Mouse (Mus musculus) lung, embryonic 14.5 days (tissue): Measurements from ENCODE around the gene H2-DMb1. TPM values are rescaled to one million over a fixed set of nuclear protein-coding genes. Genes with fewer than 3 reads are reported as not detected.

ENCODE experiments used
- ATAC-seq: fragments of 200-750 bp; cut with Nextera tagmentation; 2 replicates; pipeline ENCODE4 v1.8.0; 2017; ENCODE audit warnings: mild to moderate bottlenecking, moderate TSS enrichment, moderate library complexity; ENCODE audit not compliant: insufficient read depth
- DNase-seq: peaks from one replicate; pipeline ENCODE4 v3.0.0-alpha.2; 2015
- H3K27ac ChIP-seq: fragments of 300-500 bp; sonication (generic); 2 replicates; pipeline ENCODE4 v1.5.1; 2014; ENCODE audit warnings: low read depth, mild to moderate bottlenecking, moderate library complexity
- H3K27me3 ChIP-seq: fragments of 300-500 bp; sonication (generic); 2 replicates; pipeline ENCODE4 v1.6.1; 2014; ENCODE audit warnings: low read length, control low read depth; ENCODE audit not compliant: insufficient read depth
- H3K36me3 ChIP-seq: fragments of 300-500 bp; sonication (generic); 2 replicates; pipeline ENCODE4 v1.6.1; 2014; ENCODE audit warnings: control low read depth; ENCODE audit not compliant: insufficient read depth
- H3K4me1 ChIP-seq: fragments of 300-500 bp; sonication (generic); 2 replicates; pipeline ENCODE4 v1.6.1; 2014; ENCODE audit warnings: antibody characterized with exemption, control low read depth; ENCODE audit not compliant: insufficient read depth
- H3K4me2 ChIP-seq: fragments of 300-500 bp; sonication (generic); 2 replicates; pipeline ENCODE4 v1.6.1; 2014; ENCODE audit warnings: mild to moderate bottlenecking
- H3K4me3 ChIP-seq: fragments of 300-500 bp; sonication (generic); 2 replicates; pipeline ENCODE4 v1.5.1; 2014; ENCODE audit warnings: low read depth, low read length
- H3K9ac ChIP-seq: fragments of 300-500 bp; sonication (generic); 2 replicates; pipeline ENCODE4 v1.6.1; 2014
- H3K9me3 ChIP-seq: fragments of 300-500 bp; sonication (generic); 2 replicates; pipeline ENCODE4 v1.6.1; 2016; ENCODE audit warnings: low read depth, low read length, control low read depth
- CTCF ChIP-seq: IDR thresholded peaks from 2 replicates; pipeline ENCODE4 v1.5.1; 2016; ENCODE audit warnings: antibody characterized with exemption, low read depth
- WGBS: fragments of 180-500 bp; shearing (Covaris S2); extraction: QIAGEN DNeasy Blood & Tissue Kit; methylation state at CpG from one replicate; pipeline ENCODE4 v1.1.7; 2014; 5-methylcytosine and 5-hydroxymethylcytosine counted together
- polyA plus RNA-seq: library from polyadenylated mRNA; unstranded; fragments of >200 nt; fragmentation: Nextera tagmentation; extraction: Ambion mirVana; gene quantifications from 2 replicates; pipeline ENCODE4 v1.2.1, GENCODE M21; 2014

The H2-DMb1 gene
- polyA plus RNA-seq, 1 experiment from 2014 or later = 1.1 TPM

DNA sequence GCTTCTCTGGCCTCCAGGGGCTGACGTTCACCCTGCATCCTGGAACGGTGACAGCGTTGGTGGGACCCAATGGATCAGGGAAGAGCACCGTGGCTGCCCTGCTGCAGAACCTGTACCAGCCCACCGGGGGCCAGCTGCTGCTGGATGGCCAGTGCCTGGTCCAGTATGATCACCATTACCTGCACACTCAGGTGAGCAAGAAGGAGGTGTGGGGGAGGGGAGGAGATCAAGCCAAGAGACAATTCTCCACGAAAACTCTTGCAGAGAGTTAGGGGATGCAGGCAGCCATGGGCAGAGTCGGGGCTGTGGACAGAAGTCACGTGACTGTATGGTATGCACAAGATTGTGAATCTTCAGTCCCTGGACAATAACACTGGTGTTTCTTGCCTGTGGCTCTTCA is 40.6 kb downstream of the H2-DMb1 start:
- Histone ChIP-seq H3K4me2 (no peak overlapping the region), H3K27ac (no peak overlapping the region), H3K4me1 (no peaks in the 10 kb centered on the region), H3K9ac (no peak overlapping the region), H3K36me3 (no peaks in the 10 kb centered on the region), H3K9me3 (no peaks in the 10 kb centered on the region), H3K4me3 (no peak overlapping the region), H3K27me3 (peaks cover 64% of the 10 kb centered on the region)
- DNase-seq = no peak
- 49% methylated on average over 8 of the region's 8 CpGs for WGBS
- ATAC-seq = no peak
- no peak for TF ChIP-seq CTCF

DNA sequence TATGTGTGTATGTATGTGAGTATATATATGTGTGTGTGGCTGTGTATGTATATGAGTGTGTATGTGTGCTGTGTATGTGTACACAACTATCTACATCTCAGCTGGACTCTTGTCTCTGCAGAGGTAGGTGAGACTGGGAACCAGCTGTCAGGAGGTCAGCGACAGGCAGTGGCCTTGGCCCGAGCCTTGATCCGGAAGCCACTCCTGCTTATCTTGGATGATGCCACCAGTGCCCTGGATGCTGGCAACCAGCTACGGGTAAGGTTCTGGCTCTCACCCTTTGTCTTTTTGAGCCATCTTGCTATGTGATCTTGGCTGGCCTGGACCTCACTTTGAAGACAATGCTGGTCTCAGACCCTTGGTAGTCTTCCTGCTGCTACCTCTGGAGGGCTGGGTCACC is 41.9 kb downstream of the H2-DMb1 start:
- H3K27me3 ChIP-seq = peaks cover 73% of the 10 kb centered on the region
- H3K9me3 ChIP-seq = no peaks in the 10 kb centered on the region

DNA sequence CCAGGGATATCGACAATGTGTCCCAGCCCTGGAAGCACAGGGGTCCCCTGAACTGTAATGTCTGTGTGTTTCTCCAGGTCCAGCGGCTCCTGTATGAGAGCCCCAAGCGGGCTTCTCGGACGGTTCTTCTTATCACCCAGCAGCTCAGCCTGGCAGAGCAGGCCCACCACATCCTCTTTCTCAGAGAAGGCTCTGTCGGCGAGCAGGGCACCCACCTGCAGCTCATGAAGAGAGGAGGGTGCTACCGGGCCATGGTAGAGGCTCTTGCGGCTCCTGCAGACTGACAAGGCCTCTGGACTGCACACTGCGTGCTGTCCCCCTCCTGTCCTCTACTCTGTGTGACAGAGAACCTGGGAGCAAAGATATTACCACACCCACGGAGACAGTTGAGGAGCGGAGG is 43.6 kb downstream of the H2-DMb1 start:
- H3K27me3 ChIP-seq = peaks cover 73% of the 10 kb centered on the region
- H3K9me3 ChIP-seq = no peaks in the 10 kb centered on the region
- no peaks in the 10 kb centered on the region for H3K4me1 ChIP-seq
- H3K27ac ChIP-seq = no peak overlapping the region
- no peak for TF ChIP-seq CTCF
- H3K4me2 ChIP-seq = no peak overlapping the region
- H3K9ac ChIP-seq = no peak overlapping the region
- no peak for DNase-seq
- H3K36me3 ChIP-seq = no peaks in the 10 kb centered on the region
- H3K4me3 ChIP-seq = no peak overlapping the region
- WGBS = 31% methylated on average over 12 of the region's 12 CpGs
- no peak for ATAC-seq

More for the DNA sequence above, 41.9 kb downstream of the H2-DMb1 start:
- H3K4me1 ChIP-seq = no peaks in the 10 kb centered on the region
- H3K4me3 ChIP-seq = no peak overlapping the region
- DNase-seq (no peak), ATAC-seq (no peak)
- no peak for TF ChIP-seq CTCF
- no peak overlapping the region for H3K27ac ChIP-seq
- no peak overlapping the region for H3K9ac ChIP-seq
- no peaks in the 10 kb centered on the region for H3K36me3 ChIP-seq
- WGBS = 77% methylated on average over 4 of the region's 4 CpGs
- no peak overlapping the region for H3K4me2 ChIP-seq

DNA sequence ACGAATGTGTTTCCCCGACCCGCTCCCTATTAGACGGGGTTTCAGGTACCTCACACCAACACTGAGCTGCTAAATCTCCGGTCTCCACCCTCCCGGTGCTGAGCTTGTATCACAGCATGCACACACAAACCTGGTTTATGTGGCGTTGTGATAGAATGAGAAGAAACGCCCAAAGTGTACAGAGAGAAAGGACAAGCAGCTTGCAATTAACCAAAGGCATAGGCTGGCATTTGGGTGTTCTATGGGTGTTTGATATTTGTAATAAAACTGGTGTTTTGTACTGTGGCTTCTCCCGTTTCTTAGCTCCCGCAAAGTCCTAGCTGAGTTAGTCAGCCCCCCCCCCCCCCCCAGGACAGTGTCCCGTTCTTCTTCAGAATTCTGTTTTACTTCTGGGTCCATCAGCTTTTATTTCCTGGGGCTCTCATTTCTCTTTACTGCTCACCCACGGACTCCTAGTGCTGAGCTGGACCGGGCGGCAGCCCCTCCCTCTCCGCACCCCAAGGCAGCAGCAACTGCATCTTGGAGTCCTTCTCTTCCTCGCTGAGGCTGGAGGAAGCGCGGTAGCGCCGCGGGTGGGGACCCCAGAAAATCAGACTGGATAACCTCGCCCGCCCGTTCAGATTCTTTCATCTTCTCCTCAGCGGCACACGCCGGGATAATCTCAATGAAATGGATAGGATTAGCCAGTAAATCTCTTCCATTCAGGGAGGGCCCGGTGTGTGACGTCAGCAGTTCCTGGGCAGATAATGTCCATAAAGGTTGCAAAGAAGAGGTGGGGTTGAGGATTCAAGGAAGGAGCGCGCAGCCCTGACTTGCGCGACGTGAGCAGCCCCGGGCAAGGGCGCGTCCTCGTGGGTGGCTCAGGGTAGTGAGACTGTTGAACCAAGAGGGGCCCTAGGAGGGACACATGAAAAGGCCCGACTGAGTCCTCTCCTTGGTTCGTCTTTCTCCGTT is 44.3 kb downstream of the H2-DMb1 start, which contains the start of gene Psmb8:
Gene Psmb8 (plus strand): TSS at position 781 of the 954 bp plus-strand sequence.
- Histone ChIP-seq H3K4me1 (no peaks in the 10 kb centered on the region), H3K9me3 (no peaks in the 10 kb centered on the region), H3K4me3 (peak within 1 kb of the TSS; percentile 43), H3K36me3 (no peaks in the 10 kb centered on the region), H3K9ac (peak within 1 kb of the TSS; percentile 36), H3K4me2 (peak within 1 kb of the TSS; percentile 69), H3K27me3 (peaks cover 69% of the 10 kb centered on the region), H3K27ac (no peak within 1 kb of the TSS)
- ATAC-seq (peak; percentile 90), DNase-seq (peak; percentile 95)
- WGBS = 3% methylated on average over 41 of the region's 41 CpGs
- TF ChIP-seq CTCF = no peak

DNA sequence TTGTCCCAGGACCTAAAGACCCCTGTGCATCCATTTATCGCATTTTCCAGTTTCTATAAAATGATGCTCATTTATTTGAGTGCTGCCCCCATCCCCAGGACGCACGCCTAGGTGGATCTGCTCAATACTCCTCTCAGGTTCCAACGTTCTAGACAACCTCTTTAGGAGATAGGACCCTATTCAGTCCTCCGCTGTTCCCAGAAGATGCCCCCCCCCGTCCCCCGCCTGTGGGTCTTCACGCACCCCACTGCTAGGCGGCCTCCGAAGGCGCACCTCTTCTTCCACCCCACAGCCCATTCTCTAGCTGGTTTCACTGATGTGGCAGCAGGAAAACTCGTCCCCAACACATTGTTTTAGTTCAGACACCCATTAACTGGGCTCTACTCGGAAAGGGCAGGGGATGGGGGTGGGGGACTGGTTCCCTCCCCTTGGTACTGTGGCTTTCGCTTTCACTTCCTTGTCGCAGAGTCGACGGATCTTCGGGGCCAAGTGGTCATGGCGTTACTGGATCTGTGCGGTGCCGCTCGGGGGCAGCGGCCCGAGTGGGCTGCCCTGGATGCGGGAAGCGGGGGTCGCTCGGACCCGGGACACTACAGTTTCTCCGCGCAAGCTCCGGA is 45.1 kb downstream of the H2-DMb1 start:
- peak; percentile 11; the same call in 1 of the 2 replicates for ATAC-seq
- H3K9ac ChIP-seq = peak overlapping the region; percentile 36

DNA sequence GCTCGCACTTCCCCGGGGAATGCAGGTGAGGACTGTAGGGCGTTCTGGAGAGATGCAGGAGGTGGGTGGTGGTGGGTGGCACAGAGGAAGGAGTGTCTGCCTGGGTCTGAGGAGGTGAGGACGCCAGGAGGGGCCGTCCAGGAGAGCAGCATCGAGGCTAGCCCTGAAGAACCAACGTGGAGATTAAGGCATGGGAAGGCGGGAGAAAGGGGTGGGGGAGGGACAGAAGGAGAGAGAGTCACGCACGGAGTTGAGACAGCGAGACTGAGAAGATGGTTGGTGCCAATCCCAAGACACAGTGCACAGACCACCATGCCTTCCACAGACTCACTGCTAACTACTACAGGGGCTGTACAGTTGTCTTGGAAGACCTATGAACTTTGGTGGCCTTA is 45.6 kb downstream of the H2-DMb1 start:
- H3K27ac ChIP-seq = no peak overlapping the region
- 8% methylated on average over 11 of the region's 11 CpGs for WGBS
- no peaks in the 10 kb centered on the region for H3K9me3 ChIP-seq
- no peaks in the 10 kb centered on the region for H3K4me1 ChIP-seq
- DNase-seq (no peak), ATAC-seq (peak; percentile 15; the same call in 1 of the 2 replicates)
- peak overlapping the region; percentile 43 for H3K4me3 ChIP-seq
- H3K4me2 ChIP-seq = peak overlapping the region; percentile 69
- no peak for TF ChIP-seq CTCF
- peaks cover 57% of the 10 kb centered on the region for H3K27me3 ChIP-seq
- no peaks in the 10 kb centered on the region for H3K36me3 ChIP-seq
- H3K9ac ChIP-seq = peak overlapping the region; percentile 36

More for the DNA sequence above, 45.1 kb downstream of the H2-DMb1 start:
- Histone ChIP-seq H3K9me3 (no peaks in the 10 kb centered on the region), H3K36me3 (no peaks in the 10 kb centered on the region), H3K27me3 (peaks cover 61% of the 10 kb centered on the region), H3K4me2 (peak overlapping the region; percentile 69), H3K4me3 (peak overlapping the region; percentile 43), H3K27ac (no peak overlapping the region), H3K4me1 (no peaks in the 10 kb centered on the region)
- DNase-seq = peak; percentile 35
- no peak for TF ChIP-seq CTCF
- WGBS = 4% methylated on average over 32 of the region's 32 CpGs

DNA sequence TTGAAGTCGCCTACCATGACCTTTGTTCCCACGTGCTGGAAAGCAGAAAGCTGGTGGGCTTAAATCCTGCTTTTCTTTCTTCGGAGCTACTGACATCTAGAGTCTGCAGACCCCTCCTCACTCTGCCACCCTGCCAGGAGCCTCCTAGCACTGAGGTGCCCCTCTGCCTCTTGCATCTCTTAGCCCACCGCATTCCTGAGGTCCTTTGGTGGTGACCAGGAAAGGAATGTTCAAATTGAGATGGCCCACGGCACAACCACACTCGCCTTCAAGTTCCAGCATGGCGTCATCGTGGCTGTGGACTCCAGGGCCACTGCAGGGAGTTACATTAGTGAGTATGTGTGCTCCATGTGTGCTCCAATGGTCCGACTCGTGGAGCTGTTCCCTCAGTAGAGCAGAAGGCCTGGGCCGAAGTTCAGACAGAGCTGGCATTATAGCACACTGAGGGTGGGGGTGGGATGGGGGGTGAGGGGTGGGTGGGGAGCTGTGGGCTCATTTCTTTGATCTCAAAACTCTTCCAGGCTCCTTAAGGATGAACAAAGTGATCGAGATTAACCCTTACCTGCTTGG is 46.3 kb downstream of the H2-DMb1 start:
- H3K27ac ChIP-seq = no peak overlapping the region
- no peak for TF ChIP-seq CTCF
- 59% methylated on average over 12 of the region's 12 CpGs for WGBS

More for the DNA sequence above, 46.3 kb downstream of the H2-DMb1 start:
- H3K9ac ChIP-seq = no peak overlapping the region
- peaks cover 51% of the 10 kb centered on the region for H3K27me3 ChIP-seq
- H3K4me1 ChIP-seq = no peaks in the 10 kb centered on the region
- no peak overlapping the region for H3K4me3 ChIP-seq
- no peak for ATAC-seq
- no peaks in the 10 kb centered on the region for H3K9me3 ChIP-seq
- no peaks in the 10 kb centered on the region for H3K36me3 ChIP-seq
- DNase-seq = no peak
- no peak overlapping the region for H3K4me2 ChIP-seq
